Mouse (Mus musculus) retina, postnatal 1 day (tissue): ENCODE measurements at regions not wholly inside any gene's neighbourhood (a gene's known extent, or its start where the extent isn't known, plus 50 kb on each side); places are given as distances from the start of the nearest gene placed in this dataset.
"Not testable (repeated sequence)": the region's sequence is repeated elsewhere in the genome, so short reads cannot be mapped to it uniquely, and the experiment has no call there.

Experiments
- DNase-seq: peaks from one replicate; pipeline ENCODE4 v3.0.0-alpha.2; 2012

- DNase-seq: no peak
Observed at GRCm38 (mm10) chr13:103613333-103613725, 161.1 kb downstream of the Srek1 start.

GRCm38 (mm10) chr13:103612720-103613332 is 161.6 kb downstream of the Srek1 start:
- DNase-seq: peak; percentile 12

- no peak for DNase-seq
Observed at GRCm38 (mm10) chr13:103602302-103602701, 172.1 kb downstream of the Srek1 start.

- no peak for DNase-seq
Observed at GRCm38 (mm10) chr13:103592371-103592770, 182.0 kb downstream of the Srek1 start.

GRCm38 (mm10) chr13:103591874-103592273 is 182.5 kb downstream of the Srek1 start:
- no peak for DNase-seq

- DNase-seq: not testable (repeated sequence)
Observed at GRCm38 (mm10) chr13:103591381-103591780, 183.0 kb downstream of the Srek1 start.

GRCm38 (mm10) chr13:103589646-103590045 is 184.8 kb downstream of the Srek1 start:
- DNase-seq: no peak

- no peak for DNase-seq
Observed at GRCm38 (mm10) chr13:103576856-103577255, 197.6 kb downstream of the Srek1 start.

- DNase-seq: no peak
Observed at GRCm38 (mm10) chr13:103564715-103565114, 209.7 kb downstream of the Srek1 start.

GRCm38 (mm10) chr13:103561795-103562705 is 212.4 kb downstream of the Srek1 start:
- DNase-seq: peak; percentile 38

- no peak for DNase-seq
Observed at GRCm38 (mm10) chr13:103558915-103559314, 215.5 kb downstream of the Srek1 start.

GRCm38 (mm10) chr13:103539577-103539976 is 205.3 kb upstream of the Mast4 start:
- DNase-seq: no peak

- no peak for DNase-seq
Observed at GRCm38 (mm10) chr13:103513825-103514224, 179.5 kb upstream of the Mast4 start.

- no peak for DNase-seq
Observed at GRCm38 (mm10) chr13:103512476-103512875, 178.2 kb upstream of the Mast4 start.

GRCm38 (mm10) chr13:103504987-103505386 is 170.7 kb upstream of the Mast4 start:
- no peak for DNase-seq

- DNase-seq: no peak
Observed at GRCm38 (mm10) chr13:103499376-103499775, 165.1 kb upstream of the Mast4 start.

GRCm38 (mm10) chr13:103494371-103494770 is 160.1 kb upstream of the Mast4 start:
- no peak for DNase-seq

GRCm38 (mm10) chr13:103493567-103493966 is 159.3 kb upstream of the Mast4 start:
- no peak for DNase-seq

GRCm38 (mm10) chr13:103490049-103490448 is 155.8 kb upstream of the Mast4 start:
- DNase-seq: peak; percentile 19

GRCm38 (mm10) chr13:103484092-103484491 is 149.8 kb upstream of the Mast4 start:
- no peak for DNase-seq

- no peak for DNase-seq
Observed at GRCm38 (mm10) chr13:103483392-103483791, 149.1 kb upstream of the Mast4 start.

GRCm38 (mm10) chr13:103476328-103476727 is 142.0 kb upstream of the Mast4 start:
- DNase-seq: no peak

GRCm38 (mm10) chr13:103472216-103472615 is 137.9 kb upstream of the Mast4 start:
- DNase-seq: no peak

GRCm38 (mm10) chr13:103470141-103470540 is 135.8 kb upstream of the Mast4 start:
- DNase-seq: no peak
